In genomic region chr16:50010074-50010473, GRCm38 (mm10) we compare ENCODE assay signal across 17 mouse cellular contexts.
DNase-seq lines count a peak whose midpoint lies in the region; ATAC-seq and TF ChIP-seq lines count a peak whose summit lies in the region.
"Had no signal": no experiment of that assay in that cellular context is flagged by ENCODE, and none has a peak within 500 bp of the region (broad histone marks: within the 10 kb centered on the region; RNA-seq: fewer than 3 reads in every experiment).

No protein-coding gene starts in this region.

- no peaks in the 10 kb centered on the region for H3K36me3 ChIP-seq in forebrain, postnatal 0 days (ENCODE audit: insufficient read depth)
- no peaks in the 10 kb centered on the region for H3K36me3 ChIP-seq in forebrain, embryonic 10.5 days (replicated peaks)
- H3K36me3 ChIP-seq: forebrain, embryonic 12.5 days; hindbrain, embryonic 15.5 days; kidney, embryonic 15.5 days; midbrain, embryonic 10.5 days had no signal

- no peak overlapping the region for H3K4me2 ChIP-seq in forebrain, postnatal 0 days (ENCODE audit: low read depth)
- H3K4me2 ChIP-seq: forebrain, embryonic 12.5 days; hindbrain, embryonic 15.5 days; kidney, embryonic 15.5 days; liver, embryonic 11.5 days had no signal

- H3K4me3 ChIP-seq in forebrain, postnatal 0 days (ENCODE audit: low read depth, low read length) = no peak overlapping the region
- H3K4me3 ChIP-seq in forebrain, embryonic 10.5 days = no peak overlapping the region
- no peak overlapping the region for H3K4me3 ChIP-seq in cortical plate, adult 2 months (ENCODE audit: insufficient read depth, low read length)
- H3K4me3 ChIP-seq: forebrain, embryonic 12.5 days; hindbrain, embryonic 15.5 days; kidney, embryonic 15.5 days; midbrain, embryonic 10.5 days had no signal

- H3K27ac ChIP-seq in forebrain, postnatal 0 days (ENCODE audit: low read depth, low read length) = peak overlapping the region; percentile 35; the same call in 1 of the 2 replicates
- H3K27ac ChIP-seq in forebrain, embryonic 10.5 days = no peak overlapping the region
- H3K27ac ChIP-seq in cortical plate, adult 2 months (ENCODE audit: insufficient read depth, low read length) = peak overlapping the region; percentile 1; the same call in 1 of the 2 replicates
- H3K27ac ChIP-seq: forebrain, embryonic 12.5 days; hindbrain, embryonic 15.5 days; kidney, embryonic 15.5 days; macrophage; midbrain, embryonic 10.5 days had no signal

- ATAC-seq in forebrain, postnatal 0 days = peak; percentile 21; the same call in 1 of the 2 replicates
- ATAC-seq: CD4-positive, CD25-positive, alpha-beta regulatory T cell, adult 4 months; intestine, embryonic 16.5 days had no signal

- WGBS in forebrain, postnatal 0 days = 78% methylated on average over 5 of the region's 5 CpGs
- 82% methylated on average over 5 of the region's 5 CpGs for WGBS in forebrain, embryonic 10.5 days

- H3K4me1 ChIP-seq in forebrain, postnatal 0 days (ENCODE audit: insufficient read depth) = peaks cover 8% of the 10 kb centered on the region
- H3K4me1 ChIP-seq in forebrain, embryonic 10.5 days = no peaks in the 10 kb centered on the region
- peaks cover 8% of the 10 kb centered on the region; the same call in 1 of the 2 replicates for H3K4me1 ChIP-seq in cortical plate, adult 2 months (ENCODE audit: control insufficient read depth, insufficient read depth, low read length)
- H3K4me1 ChIP-seq: forebrain, embryonic 12.5 days; midbrain, embryonic 10.5 days had no signal

- H3K27me3 ChIP-seq in forebrain, postnatal 0 days (ENCODE audit: insufficient read depth, low read length) = no peaks in the 10 kb centered on the region
- no peaks in the 10 kb centered on the region for H3K27me3 ChIP-seq in forebrain, embryonic 10.5 days (ENCODE audit: poor library complexity, severe bottlenecking)
- H3K27me3 ChIP-seq: forebrain, embryonic 12.5 days; hindbrain, embryonic 15.5 days; kidney, embryonic 15.5 days; Patski had no signal

- no peak for TF ChIP-seq CTCF in forebrain, postnatal 0 days (IDR thresholded peaks at IDR 0.05; ENCODE audit: low read depth)
- no peak for TF ChIP-seq CTCF in cortical plate, adult 2 months (IDR thresholded peaks at IDR 0.05; ENCODE audit: extremely low read depth, insufficient read depth, low read length)

- no peak overlapping the region for H3K9ac ChIP-seq in forebrain, postnatal 0 days
- H3K9ac ChIP-seq: forebrain, embryonic 12.5 days; hindbrain, embryonic 15.5 days; kidney, embryonic 15.5 days had no signal

- peak; percentile 16 for DNase-seq in cerebellum, adult 11 months
- DNase-seq in cerebellum, adult 8-10 months = no peak
- DNase-seq in forebrain, postnatal 0 days = no peak
- no peak for DNase-seq in forebrain, embryonic 10.5 days (ENCODE audit: extremely low spot score, low spot score)
- DNase-seq in left cerebral cortex, adult 11 months (ENCODE audit: low spot score) = peak; percentile 13
- no peak for DNase-seq in left cerebral cortex, adult 9 months (ENCODE audit: low spot score in 2 of 2)
- no peak for DNase-seq in adrenal gland, adult 2 months

- no peak for TF ChIP-seq POLR2A in cortical plate, adult 2 months (IDR thresholded peaks at IDR 0.05; ENCODE audit: extremely low read depth, insufficient read depth, low read length)

- H3K9me3 ChIP-seq in forebrain, postnatal 0 days (ENCODE audit: low read length) = no peaks in the 10 kb centered on the region
- no peaks in the 10 kb centered on the region for H3K9me3 ChIP-seq in forebrain, embryonic 10.5 days
- H3K9me3 ChIP-seq: forebrain, embryonic 12.5 days; hindbrain, embryonic 15.5 days; kidney, embryonic 15.5 days; midbrain, embryonic 10.5 days had no signal

Comparison
In these comparisons a context has a peak if more than half of its experiments do, and no peak if none do; other contexts are left out.
1. DNase-seq: peak in cerebellum, adult 11 months (single experiment) and left cerebral cortex, adult 11 months (single experiment); none in cerebellum, adult 8-10 months (single experiment), forebrain, postnatal 0 days (single experiment), forebrain, embryonic 10.5 days (single experiment), left cerebral cortex, adult 9 months (0 of 2) and adrenal gland, adult 2 months (single experiment).